Mouse (Mus musculus): Measurements from ENCODE around the gene 9530068E07Rik.

DNA sequence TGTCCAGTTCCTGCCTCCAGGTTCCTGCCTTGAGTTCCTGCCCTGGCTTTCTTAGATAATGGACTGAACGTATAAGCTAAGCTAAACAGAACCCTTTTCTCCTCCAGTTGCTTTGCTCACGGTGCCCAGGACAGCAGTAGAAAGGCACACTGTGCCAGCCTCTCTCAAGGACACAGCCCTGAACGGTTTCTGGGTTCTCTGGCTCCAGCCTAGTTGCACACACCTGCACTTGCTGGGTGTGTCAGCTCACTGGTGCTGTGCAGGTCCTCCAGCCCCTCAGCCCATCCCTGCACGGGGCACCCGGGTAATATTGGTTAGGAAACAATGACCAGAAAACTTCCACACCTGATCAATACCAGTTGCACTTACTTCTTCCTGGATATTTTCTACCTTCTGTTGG is 35.9 kb downstream of the 9530068E07Rik start:
- no peak for TF ChIP-seq GATA1 (IDR thresholded peaks at IDR 0.05; ENCODE audit: low read length)
- TF ChIP-seq TAL1 (IDR thresholded peaks at IDR 0.05; ENCODE audit: low read length) = no peak

Measured in erythroblast, embryonic 14.5 days (primary cell).